Mouse (Mus musculus): ENCODE results near the gene Ube2d2b.
A peak's percentile ranks its signal among the peaks of the same experiment; 100 is the strongest.

Gene Ube2d2b

DNA sequence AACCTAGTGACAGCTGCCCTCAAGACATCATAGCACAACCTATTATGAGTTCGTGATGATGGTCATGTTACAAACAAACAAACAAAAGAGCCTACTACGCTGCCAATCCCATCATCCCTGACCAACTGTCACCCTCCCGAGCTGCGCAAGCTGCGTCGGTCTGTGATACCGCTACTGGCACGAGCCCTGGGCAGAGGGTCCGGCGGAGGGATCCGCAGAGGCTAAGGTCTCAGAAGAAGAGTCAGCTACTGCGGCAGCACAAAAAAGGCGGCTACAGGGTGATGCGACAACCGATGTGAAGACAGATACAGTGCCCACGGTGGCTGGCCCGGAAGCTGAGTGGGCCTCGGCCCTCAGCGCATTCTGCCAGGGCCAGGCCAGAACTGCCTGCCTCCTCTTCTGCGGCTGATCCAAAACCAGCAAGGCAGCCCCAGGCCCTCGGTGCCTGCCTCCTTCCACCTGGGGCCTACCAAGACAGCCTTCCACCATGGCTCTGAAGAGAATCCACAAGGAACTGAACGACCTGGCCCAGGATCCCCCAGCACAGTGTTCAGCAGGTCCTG, at the start of gene Ube2d2b:
Gene Ube2d2b (plus strand): TSS at position 102 of the 563 bp plus-strand sequence.
- no peak for DNase-seq

DNA sequence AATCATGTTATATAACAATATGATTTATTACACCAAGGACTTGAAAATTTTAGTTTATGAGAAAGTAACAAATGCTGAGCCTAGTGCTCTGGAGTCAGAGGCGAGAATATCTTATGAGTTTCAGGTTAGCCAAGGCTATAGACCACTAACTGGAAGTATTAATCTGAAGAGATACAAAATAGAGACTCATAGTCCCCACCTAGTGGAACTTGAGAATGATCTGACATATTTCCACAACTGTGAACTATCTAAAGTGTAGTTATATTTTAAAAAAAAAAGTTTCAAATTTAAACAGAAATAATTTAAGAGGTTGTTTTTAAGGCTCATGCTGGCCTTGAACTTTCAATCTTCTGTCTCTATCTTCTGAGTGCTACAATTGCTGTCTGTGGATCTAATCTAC, 47.5 kb upstream of the Ube2d2b start:
- DNase-seq, result no peak

DNA sequence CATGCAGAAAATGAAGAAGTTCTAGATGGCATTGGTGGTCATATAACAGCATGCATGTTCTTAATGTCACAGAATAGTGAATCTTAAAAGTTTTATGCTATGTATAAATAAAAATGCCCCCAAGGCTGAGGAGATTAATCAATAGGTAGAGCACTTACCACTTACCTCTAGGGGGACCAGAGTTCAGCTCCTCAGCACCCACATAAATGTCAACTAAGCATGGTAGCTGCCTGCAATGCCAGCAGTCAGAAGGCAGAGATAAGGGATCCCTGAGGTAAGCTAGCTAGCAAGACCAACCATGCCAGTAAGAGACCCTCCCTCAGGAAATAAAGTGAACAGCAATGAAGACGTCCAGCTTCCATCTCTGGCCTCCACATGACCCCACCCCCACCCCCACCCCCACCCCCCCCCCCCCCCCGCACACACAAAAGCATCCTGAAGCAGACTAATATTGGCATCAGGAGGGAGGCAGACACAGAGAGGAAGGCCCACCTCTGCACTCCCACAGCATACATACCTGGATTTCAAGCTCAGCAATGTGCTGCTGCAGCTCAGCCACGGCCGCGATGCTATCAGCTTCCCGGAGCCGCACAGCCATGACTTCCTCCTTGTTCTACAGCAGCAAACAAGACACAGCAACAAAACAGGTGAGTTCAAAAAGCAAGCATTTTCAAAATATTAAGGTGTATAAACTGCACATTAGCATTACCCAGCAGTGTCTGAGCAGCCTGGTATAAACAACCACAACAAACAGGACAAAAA, 42.0 kb upstream of the Ube2d2b start:
- peak in 1 of 2 experiments; percentile 9 for DNase-seq

DNA sequence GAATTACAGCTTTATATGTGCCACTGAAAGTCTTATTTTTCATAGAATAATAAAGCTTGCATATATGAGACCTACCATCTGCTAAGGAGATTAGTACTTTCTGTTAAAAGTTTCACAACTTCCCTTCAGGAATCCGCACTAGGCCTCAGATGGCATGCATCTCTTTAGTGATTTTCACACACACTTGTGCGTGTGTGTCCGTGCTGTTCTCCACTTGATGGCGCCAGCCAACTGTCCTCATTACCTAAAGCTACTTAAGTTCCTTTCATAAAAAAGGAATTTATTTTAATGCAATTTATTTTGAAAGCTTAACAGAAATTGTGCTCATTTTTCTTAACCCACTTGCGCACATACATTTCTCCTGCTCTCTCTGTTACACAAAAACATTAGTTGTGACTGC, 40.4 kb upstream of the Ube2d2b start:
- no peak for DNase-seq

DNA sequence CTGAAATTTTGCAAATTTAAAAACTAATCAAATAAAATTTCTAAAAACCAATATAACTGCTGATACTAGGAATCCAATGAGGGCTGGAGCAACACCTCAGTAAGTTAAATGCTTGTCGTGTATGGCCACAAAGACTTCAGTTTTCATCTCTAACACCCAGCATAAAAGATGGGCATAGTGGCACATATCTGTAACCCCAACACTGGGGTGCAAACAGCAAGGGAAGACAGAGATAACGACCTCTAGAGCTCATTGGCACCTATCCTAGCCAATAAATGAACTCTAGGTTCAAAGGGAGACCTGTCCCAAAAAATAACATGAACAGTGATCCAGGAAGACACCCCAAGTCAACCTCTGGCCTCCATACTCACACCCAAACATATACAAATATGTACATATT, 37.9 kb upstream of the Ube2d2b start:
- no peak for DNase-seq

DNA sequence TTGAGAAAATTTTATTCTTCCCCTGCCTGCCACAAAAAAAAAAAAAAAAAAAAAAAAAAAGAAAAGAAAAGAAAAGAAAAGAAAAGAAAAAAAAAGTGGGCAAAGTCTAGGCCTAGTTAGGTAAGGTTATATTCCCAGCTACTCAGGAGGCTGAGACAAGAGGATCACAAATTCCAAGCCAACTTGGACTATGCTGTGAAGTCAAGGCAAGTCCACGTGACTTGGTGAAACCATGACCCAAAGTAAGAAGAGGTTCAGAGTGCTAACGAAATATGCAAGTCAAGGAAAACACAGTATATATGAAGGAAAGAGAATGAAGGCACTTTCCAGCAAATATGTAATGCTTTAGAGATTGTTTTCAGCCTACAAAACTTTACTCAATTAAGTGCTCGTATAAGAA, 37.4 kb upstream of the Ube2d2b start:
- no peak for DNase-seq

DNA sequence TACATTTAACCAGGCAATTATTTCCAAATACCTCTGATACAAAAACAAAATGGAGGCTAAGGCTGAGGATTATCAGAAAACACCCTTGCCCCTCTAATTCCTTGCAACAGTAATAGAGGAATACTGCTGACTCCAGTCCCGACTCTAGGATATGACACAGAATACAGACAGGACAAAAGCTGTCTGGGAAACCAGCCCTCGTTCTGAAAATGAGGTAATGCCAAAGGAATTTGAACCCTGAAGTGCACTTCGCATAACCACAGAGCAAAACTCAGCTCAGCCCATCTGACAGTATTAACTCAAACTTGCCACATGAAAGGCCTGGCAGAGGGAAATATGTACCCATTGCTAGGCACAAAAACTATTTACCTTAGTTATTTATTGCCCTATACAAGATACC, 36.6 kb upstream of the Ube2d2b start:
- no peak for DNase-seq

DNA sequence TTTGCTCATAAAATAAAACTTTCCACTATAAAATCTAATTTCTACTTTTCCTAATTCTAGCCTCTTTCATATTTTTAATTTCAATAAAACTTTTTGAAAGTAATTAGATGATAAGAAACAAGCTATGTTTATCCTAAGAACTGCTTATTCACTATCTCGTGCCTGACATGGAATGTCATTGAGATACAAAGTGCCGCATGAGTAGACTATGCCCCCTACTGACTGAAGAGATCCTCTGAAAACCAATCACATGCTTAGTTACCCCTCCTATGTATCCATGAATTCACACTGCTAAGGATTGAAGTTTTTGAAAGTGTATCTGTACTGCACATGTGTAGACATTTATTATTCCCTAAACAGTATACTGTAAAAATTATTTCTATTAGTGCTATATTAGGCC, 36.0 kb upstream of the Ube2d2b start:
- DNase-seq, result no peak

DNA sequence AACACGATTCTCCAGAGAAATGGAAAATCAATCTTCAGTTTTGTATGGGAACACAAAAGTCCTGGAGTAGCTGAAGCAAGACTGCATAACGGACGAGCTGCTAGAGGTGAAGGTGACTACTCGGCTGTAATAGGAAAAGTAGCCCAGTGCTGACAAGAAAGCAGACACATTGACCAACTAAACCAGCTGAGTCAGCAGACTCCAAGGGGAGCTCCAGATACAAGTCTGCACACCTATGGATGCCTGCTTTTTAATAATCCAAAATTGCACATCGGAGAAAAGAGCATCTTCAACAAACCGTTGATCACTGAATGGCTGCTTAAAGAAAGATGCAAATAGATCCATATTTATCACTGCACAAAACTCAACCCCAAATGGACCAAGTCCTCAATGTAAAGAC, 31.6 kb upstream of the Ube2d2b start:
- DNase-seq, result no peak

DNA sequence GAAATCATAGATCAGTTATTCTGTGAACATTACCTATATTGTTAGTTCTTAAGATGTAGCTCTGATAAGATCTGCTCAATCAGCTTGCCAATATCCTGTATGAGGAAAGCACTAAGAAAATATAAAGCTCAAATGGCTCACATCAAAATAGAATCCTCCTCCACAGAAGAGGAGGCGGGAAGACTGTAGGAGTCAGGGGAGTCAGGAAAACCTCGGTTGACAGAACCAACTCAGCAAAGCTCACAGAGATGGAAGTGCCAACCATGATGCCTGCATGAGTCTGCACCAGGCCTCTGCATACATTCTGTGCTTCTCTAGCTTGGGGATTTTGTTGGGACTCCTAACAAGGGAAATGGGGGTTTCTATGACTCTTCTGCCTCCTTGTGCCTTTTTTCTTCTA, 28.7 kb upstream of the Ube2d2b start:
- no peak for DNase-seq

DNA sequence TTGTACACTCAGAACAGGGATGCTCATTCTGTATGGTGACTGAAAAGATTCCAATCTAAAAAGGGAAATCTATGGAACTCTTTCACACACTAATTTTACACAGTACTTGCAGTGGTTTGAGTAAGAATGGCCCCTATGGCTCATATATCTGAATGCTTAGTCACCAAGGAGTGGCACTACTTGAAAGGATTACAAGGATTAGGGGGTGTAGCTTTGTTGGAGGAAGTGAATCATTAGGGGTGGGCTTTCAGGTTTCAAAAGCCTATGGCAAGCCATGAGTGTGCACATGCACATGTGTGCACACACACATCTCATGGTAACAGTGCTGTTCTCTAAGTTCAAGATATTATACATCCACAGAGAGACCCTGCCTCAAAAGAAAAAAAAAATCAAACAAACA, 27.3 kb upstream of the Ube2d2b start:
- no peak for DNase-seq

DNA sequence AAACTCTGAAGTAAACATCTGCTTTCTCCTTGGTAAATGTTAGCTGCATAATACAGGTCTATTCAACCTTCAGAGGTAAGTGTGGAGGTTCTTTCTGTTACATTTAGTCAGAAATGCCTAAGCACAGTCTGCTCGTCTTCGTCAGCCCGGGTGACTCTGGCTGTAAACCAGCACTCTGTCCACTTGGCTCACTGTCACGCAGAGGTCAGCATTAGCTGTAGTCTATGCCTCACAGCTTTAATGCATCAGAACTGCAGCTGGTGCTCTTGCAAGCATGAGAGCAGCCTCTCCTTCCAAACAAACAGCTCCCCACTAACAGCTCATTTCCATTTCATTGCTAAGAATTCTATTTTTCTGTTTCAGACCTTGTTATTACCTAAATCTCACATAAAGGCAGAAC, 22.4 kb upstream of the Ube2d2b start:
- no peak for DNase-seq

DNA sequence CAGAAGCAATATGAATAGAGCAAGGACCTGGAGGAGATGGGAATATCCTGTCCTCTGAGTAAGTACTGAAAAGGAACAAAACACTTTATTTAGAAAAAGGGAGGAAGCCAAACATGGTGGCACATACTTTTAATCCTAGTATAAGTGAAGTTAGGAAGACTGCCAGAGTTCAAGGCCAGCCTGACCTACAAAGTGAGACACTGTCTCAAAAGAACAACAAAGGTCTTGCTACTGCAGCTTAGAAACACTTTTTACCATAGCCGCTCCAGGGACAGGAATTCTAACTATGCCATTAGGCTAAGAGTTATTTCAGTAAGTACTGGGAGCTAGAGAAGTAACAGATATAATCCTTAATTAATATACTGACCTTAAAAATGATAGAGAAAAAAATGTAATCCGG, 15.2 kb upstream of the Ube2d2b start:
- DNase-seq, result no peak

DNA sequence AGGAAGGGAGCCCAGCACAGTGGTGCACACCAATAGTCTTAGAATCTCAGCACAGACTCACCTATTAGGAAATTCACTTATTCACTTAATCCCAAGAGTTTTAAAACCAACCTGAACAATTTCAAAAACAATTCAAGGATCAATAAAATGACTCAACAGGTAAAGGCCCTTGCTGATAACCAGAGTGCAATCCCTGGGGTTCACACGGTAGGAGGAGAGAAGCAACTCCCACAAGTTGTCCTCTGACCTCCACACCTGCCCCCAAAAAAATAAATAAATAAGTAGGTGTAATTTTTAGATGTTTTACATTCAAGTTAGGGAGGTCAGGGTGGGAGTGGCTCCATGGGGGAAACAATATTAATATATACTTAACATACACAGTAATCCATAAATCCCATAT, 7.4 kb upstream of the Ube2d2b start:
- DNase-seq, result no peak

DNA sequence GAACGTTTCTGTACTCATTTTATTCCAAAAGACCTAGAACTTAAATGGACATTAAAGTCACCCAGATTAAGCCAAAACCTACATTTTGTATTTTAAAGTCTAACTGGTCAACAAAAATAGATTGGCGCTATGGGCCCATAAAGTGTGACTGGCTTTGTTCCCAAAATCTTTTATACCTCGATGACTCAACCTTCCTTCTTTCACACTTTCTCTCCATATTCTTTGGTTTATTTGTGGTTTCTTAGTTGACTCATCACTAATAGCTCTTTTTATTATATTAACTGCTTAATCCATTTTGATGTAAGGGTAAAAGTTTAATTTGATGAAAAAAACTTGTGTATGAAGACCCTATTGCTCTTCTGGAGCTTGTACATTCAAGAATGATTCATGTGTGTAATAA, 1.5 kb downstream of the Ube2d2b start:
- DNase-seq, result no peak

DNA sequence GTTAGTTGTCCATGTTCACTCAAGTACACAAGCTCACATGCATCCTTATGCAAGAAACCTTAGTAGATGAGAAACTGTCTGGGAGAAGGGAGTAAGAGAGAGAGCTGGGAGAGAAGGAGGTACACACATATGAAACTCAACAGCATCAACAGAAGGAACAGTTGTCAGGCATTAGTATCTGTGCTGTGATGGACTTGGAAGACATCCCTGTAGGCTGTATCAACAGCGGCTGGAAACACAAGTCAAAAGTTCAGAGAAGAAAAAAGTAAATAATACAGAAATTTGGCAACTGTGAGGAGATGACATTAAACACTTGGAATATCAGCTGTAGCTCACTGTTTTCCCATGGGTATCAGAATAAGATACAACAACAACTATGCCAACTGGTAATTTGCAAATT, 4.4 kb downstream of the Ube2d2b start:
- no peak for DNase-seq

DNA sequence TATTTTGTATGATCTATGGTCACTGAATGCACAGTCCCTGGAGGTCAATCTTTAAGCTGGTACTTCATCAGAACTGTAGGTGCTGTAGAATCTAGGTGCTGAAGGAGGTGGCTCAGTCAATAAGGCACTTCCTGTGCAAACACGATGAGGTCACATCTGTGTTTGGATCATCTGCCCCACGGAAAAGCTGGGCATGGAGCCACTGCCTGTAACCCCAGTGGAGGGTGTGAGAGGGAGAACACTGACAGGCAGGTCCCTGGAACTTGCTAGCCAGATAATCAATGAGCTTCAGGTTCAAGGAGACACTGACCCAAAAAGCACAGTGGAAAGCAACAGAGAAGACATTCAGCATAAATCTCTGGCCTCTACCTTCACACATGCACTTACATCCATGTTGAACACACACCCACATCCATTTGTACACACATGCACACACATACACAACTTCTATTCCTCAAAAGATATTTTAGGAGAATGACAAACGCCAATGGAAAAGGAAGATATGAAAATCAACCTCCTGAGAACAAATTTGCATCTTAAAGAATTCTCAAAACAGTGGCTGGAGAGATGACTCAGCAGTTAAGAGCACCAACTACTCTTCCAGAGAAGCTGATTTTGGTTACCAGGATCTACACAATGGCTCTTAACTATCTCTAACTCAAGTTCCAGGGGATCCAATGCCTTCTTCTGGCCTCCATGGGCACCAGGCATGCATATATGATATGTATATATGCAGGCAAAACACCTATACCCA, 9.2 kb downstream of the Ube2d2b start:
- DNase-seq, result no peak

DNA sequence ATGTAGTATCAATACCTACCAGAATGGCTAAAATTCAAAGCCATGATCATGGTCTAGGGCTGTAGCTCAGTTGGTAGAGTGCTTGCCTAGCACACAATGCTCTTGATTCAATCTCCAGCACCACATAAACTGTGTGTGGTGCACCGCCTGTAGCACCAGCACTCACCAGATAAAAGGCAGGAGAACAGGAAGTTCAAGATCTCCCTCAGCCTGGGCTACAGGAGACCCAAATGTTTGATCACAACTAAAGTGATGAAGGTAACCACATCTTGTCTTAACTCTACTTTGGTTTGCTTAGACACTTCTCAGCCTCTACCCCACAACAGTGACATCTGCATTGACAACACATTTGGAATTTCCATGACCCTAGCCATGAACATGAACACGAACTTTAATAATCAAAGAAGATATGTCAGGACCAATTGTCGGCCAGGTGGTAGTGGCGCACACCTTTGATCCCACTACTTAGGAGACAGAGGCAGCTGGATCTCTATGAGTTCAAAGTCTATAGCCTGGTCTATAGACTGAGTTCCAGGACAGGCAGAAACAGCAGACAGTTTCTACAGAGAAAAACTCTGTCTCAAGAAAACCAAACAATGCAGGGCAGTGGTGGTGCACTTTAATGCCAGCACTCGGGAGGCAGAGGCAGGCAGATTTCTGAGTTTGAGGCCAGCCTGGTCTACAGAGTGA, 10.8 kb downstream of the Ube2d2b start:
- peak in 1 of 2 experiments; percentile 9 for DNase-seq

DNA sequence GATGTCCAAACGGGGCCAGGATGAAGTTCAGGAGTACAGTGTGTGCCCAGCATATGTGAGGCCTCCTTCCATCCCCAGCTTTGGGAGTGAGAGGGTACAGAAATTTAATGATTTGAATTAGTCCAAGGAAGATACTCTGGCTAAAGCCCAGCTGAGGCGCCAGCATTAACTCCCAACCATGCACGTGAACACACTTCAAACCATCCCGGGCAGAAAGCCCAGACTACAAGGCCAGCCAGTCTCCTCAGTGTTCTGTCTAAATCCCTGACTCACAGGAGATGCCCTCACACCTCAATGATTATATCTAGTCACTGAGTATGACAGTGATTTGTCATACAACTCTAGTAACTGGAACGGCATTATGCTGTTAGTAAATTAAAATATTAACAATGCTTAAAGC, 17.4 kb downstream of the Ube2d2b start:
- no peak for DNase-seq

DNA sequence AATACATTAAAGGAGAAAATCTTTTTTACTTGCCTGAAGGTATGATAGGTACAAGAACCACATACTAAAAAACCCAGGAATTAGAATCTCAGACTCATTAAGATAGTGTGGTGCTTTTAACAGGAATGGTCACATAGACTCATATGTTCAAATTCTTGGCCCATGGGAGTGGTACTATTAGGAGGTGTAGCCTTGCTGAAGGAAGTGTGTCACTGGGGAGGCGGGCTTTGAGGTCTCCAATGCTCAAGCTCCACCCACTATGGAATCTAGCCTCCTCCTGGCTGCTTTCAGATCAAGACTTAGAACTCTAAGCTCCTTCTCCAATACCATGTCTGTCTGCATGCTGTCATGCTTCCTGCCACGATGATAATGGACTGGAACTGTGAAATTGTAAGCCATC, 17.9 kb downstream of the Ube2d2b start:
- no peak for DNase-seq

DNA sequence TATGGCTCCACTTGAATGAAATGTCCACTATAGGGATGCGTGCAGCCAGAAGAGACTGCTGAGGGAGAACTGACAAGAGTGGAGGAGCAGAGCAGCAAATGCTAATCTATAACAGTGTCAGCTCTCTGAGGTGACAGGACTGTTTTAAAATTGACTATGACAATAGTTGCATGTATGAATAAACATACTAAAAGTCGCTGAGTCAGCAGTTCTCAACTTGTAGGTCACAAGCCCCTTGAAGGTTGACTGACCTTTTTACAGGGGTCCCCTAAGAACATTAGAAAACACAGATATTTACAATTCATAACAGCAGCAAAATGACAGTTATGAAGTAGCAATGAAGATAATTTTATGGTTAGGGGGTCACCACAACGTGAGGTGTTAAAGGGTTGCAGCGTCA, 19.1 kb downstream of the Ube2d2b start:
- no peak for DNase-seq

DNA sequence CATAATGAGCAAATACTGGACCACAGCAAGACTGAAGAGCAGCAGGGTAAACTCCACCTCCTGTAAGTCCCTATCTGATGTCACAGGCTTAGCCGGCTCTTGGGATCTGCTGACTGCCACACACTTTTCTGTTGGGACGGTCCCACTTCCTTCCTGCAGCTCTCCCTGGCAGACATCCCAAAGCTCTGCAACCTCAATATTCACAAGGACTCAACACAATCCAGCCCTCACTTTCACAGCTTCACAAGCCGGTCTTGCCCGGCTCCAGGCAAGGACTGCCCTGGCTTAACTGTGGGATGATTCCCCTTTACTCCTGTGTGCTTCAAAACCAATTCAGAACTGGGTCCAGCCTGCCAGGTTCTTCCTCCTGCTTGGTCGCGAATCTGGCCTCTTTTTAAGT, 23.9 kb downstream of the Ube2d2b start:
- no peak for DNase-seq

DNA sequence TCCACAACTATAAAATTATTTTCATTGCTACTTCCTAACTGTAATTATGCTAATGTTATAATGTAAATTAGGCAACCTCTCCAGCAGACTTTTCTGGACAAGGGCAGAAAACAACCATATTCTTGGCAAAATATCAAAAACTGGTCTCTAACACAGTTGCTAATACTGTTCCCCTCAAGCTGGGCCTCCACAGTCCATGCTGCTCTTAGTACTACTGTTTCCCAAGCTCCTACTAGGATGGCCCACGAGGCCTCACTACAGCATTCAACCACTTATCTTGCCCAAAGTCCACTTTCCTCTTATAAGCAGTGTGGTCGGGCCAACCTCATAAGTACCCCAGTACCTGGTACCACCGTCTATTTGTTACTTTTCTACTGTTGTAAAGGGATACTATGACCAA, 24.7 kb downstream of the Ube2d2b start:
- DNase-seq, result no peak

DNA sequence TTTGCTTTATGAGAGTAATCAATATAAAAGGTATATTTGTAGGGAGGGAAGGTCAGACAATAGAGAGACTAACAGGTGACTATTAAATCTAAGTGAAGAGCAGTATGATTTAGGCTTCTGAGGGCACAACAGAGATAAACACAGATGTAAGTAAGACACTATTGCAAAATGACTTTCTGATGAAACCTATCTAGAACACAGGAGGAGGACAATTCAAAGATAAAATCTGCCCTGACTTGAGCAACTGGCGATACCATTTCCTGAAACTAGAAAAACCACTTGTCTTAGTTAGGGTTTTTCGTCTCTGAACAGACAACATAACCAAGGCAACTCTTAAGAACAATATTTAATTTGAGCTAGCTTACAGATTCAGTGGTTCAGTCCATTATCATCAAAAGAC, 25.6 kb downstream of the Ube2d2b start:
- no peak for DNase-seq

All from thymus, adult 18-20 months (tissue).